Mouse (Mus musculus) erythroid progenitor cell, adult 5-6 weeks (primary cell): ENCODE measurements around the gene Cct2. TPM values are rescaled to one million over a fixed set of nuclear protein-coding genes. Genes with fewer than 3 reads are reported as not detected.

Experiments
- ATAC-seq: replicated peaks from 2 replicates; pipeline ENCODE4 v1.8.0; 2016; ENCODE audit warnings: moderate number of reproducible peaks, mild to moderate bottlenecking, moderate TSS enrichment, inconsistent platforms; ENCODE audit not compliant: poor library complexity, low FRiP score, severe bottlenecking
- total RNA-seq, 2 experiments: library from RNA; stranded (forward) in 1 of 2; stranded (reverse) in 1 of 2; fragments of 150-400 nt in 1 of 2; fragments of 186-747, 209-891 nt in 1 of 2; gene quantifications; 2 replicates each; pipeline versions ENCODE4 v1.2.3 to v1.2.4; 2015 to 2017; ENCODE audit warnings: low replicate concordance in 2 of 2

Cct2 gene
- total RNA-seq, 2 experiments from 2014 or later = 87.1 to 172 TPM

GRCm38 (mm10) chr10:117009691-117010090, 53.9 kb downstream of the Cct2 start:
- no peak for ATAC-seq

GRCm38 (mm10) chr10:117005707-117006464, 57.7 kb downstream of the Cct2 start:
- ATAC-seq = no peak

GRCm38 (mm10) chr10:117004695-117005094, 58.9 kb downstream of the Cct2 start:
- ATAC-seq = no peak

Other genes with a start within 250 kb of the Cct2 start
- gene Myrfl, start 166.9 kb downstream of the Cct2 start, total RNA-seq (2015; ENCODE audit: low replicate concordance) = not detected in 2 replicates
- not detected in 2 replicates for gene Myrfl, start 166.9 kb downstream of the Cct2 start, total RNA-seq (2017; ENCODE audit: low replicate concordance)
- gene Rab3ip, start 113.0 kb downstream of the Cct2 start, total RNA-seq (2015; ENCODE audit: low replicate concordance) = 4.6 and 13.7 TPM in 2 replicates
- gene Rab3ip, start 113.0 kb downstream of the Cct2 start, total RNA-seq (2017; ENCODE audit: low replicate concordance) = 12.6 and 14.8 TPM in 2 replicates
- gene Gm10271, start 91.2 kb downstream of the Cct2 start, total RNA-seq (2015; ENCODE audit: low replicate concordance) = not detected in 2 replicates
- not detected in 2 replicates for gene Gm10271, start 91.2 kb downstream of the Cct2 start, total RNA-seq (2017; ENCODE audit: low replicate concordance)
- not detected in 2 replicates for gene Best3, start 77.5 kb downstream of the Cct2 start, total RNA-seq (2015; ENCODE audit: low replicate concordance)
- not detected in 2 replicates for gene Best3, start 77.5 kb downstream of the Cct2 start, total RNA-seq (2017; ENCODE audit: low replicate concordance)
- gene Lrrc10, start 18.5 kb downstream of the Cct2 start, total RNA-seq (2015; ENCODE audit: low replicate concordance) = not detected in 2 replicates
- not detected in 2 replicates for gene Lrrc10, start 18.5 kb downstream of the Cct2 start, total RNA-seq (2017; ENCODE audit: low replicate concordance)
- 32.1 and 44.4 TPM in 2 replicates for gene Frs2, start 84.7 kb upstream of the Cct2 start, total RNA-seq (2015; ENCODE audit: low replicate concordance)
- 15.1 and 25.8 TPM in 2 replicates for gene Frs2, start 84.7 kb upstream of the Cct2 start, total RNA-seq (2017; ENCODE audit: low replicate concordance)
- 36.4 and 65.8 TPM in 2 replicates for gene Yeats4, start 160.7 kb upstream of the Cct2 start, total RNA-seq (2015; ENCODE audit: low replicate concordance)
- gene Yeats4, start 160.7 kb upstream of the Cct2 start, total RNA-seq (2017; ENCODE audit: low replicate concordance) = 57.3 and 94.7 TPM in 2 replicates
- gene 9530003J23Rik, start 174.9 kb upstream of the Cct2 start, total RNA-seq (2015; ENCODE audit: low replicate concordance) = not detected in 2 replicates
- gene 9530003J23Rik, start 174.9 kb upstream of the Cct2 start, total RNA-seq (2017; ENCODE audit: low replicate concordance) = not detected in 2 replicates
- 1,587 and 1,837 TPM in 2 replicates for gene Lyz2, start 218.5 kb upstream of the Cct2 start, total RNA-seq (2015; ENCODE audit: low replicate concordance)
- 739 and 760 TPM in 2 replicates for gene Lyz2, start 218.5 kb upstream of the Cct2 start, total RNA-seq (2017; ENCODE audit: low replicate concordance)
- gene Lyz1, start 229.1 kb upstream of the Cct2 start, total RNA-seq (2015; ENCODE audit: low replicate concordance) = not detected in 2 replicates
- not detected in 2 replicates for gene Lyz1, start 229.1 kb upstream of the Cct2 start, total RNA-seq (2017; ENCODE audit: low replicate concordance)